Mouse (Mus musculus) liver, adult 2 months (tissue): ENCODE results near the gene Cir1. TPM values are rescaled to one million over a fixed set of nuclear protein-coding genes. Genes with fewer than 3 reads are reported as not detected.

Source experiments
- DNase-seq: peaks from one replicate; pipeline ENCODE4 v3.0.0-alpha.2; 2011; ENCODE audit warnings: low read depth, low spot score; ENCODE audit errors: extremely low read depth
- H3K27ac ChIP-seq: fragments of 200-500 bp; replicated peaks from 2 replicates; pipeline ENCODE4 v1.5.1; 2012; ENCODE audit warnings: low read depth, mild to moderate bottlenecking, control low read depth, inconsistent platforms, low read length; ENCODE audit not compliant: insufficient read depth
- H3K27me3 ChIP-seq: fragments of 200-500 bp; 2 replicates; pipeline ENCODE4 v1.6.1; 2012; ENCODE audit warnings: mild to moderate bottlenecking, moderate library complexity, low read length, inconsistent platforms; ENCODE audit not compliant: control insufficient read depth, insufficient read depth
- H3K36me3 ChIP-seq: fragments of 200-500 bp; 2 replicates; pipeline ENCODE4 v1.6.1; 2012; ENCODE audit warnings: low read length, inconsistent platforms; ENCODE audit not compliant: control insufficient read depth, insufficient read depth
- H3K4me1 ChIP-seq: fragments of 200-500 bp; 2 replicates; pipeline ENCODE4 v1.6.1; 2011; ENCODE audit warnings: low read length; ENCODE audit not compliant: control insufficient read depth, insufficient read depth
- H3K4me3 ChIP-seq: fragments of 200-500 bp; 2 replicates; pipeline ENCODE4 v1.5.1; 2011; ENCODE audit warnings: low read depth, mild to moderate bottlenecking, control low read depth, low read length, moderate library complexity; ENCODE audit not compliant: insufficient read depth
- H3K79me2 ChIP-seq: fragments of 200-500 bp; 2 replicates; pipeline ENCODE4 v1.6.1; 2012; ENCODE audit warnings: inconsistent platforms, mild to moderate bottlenecking, low read length, moderate library complexity; ENCODE audit not compliant: control insufficient read depth, insufficient read depth
- H3K9ac ChIP-seq: fragments of 200-500 bp; 2 replicates; pipeline ENCODE4 v1.6.1; 2012; ENCODE audit warnings: low read depth, mild to moderate bottlenecking, control low read depth, inconsistent platforms, low read length
- CTCF ChIP-seq: fragments of 200-500 bp; IDR thresholded peaks from 2 replicates; pipeline ENCODE4 v1.5.1; 2011; ENCODE audit warnings: low read depth, low read length, control low read depth
- POLR2A ChIP-seq: fragments of 200-500 bp; IDR thresholded peaks from 2 replicates; pipeline ENCODE4 v1.6.1; 2011; ENCODE audit warnings: low read length, control low read depth; ENCODE audit not compliant: insufficient read depth; ENCODE audit errors: extremely low read depth
- WGBS: fragments of 180-500 bp; shearing (Covaris S2); methylation state at CpG from one replicate; pipeline ENCODE4 v1.1.7; 2018; 5-methylcytosine and 5-hydroxymethylcytosine counted together
- polyA plus RNA-seq: library from polyadenylated mRNA; depleted of rRNA; stranded (reverse); fragments of >200 nt; gene quantifications from 2 replicates; pipeline ENCODE4 v1.2.3, GENCODE M21; 2012
- total RNA-seq: library from RNA; depleted of rRNA; stranded (reverse); fragments of >200 nt; gene quantifications from 2 replicates; pipeline ENCODE4 v1.2.3, GENCODE M21; 2014

Gene Cir1
- total and polyA plus RNA-seq, 2 experiments, result 2.0 to 11.9 TPM

- TF ChIP-seq CTCF (no peak), POLR2A (no peak)
- Histone ChIP-seq H3K36me3 (no peaks in the 10 kb centered on the region), H3K27ac (no peak overlapping the region), H3K27me3 (peaks cover 38% of the 10 kb centered on the region), H3K4me1 (peaks cover 7% of the 10 kb centered on the region; the same call in 1 of the 2 replicates), H3K79me2 (no peaks in the 10 kb centered on the region), H3K4me3 (no peak overlapping the region), H3K9ac (no peak overlapping the region)
- DNase-seq, result no peak
- WGBS, result 10% methylated on average over 4 of the region's 4 CpGs
These were observed 44.7 kb downstream of the Cir1 start for GRCm38 (mm10) chr2:73267818-73268217.

GRCm38 (mm10) chr2:73267231-73267630 is 45.3 kb downstream of the Cir1 start:
- Histone ChIP-seq H3K27me3 (peaks cover 36% of the 10 kb centered on the region), H3K4me1 (peaks cover 3% of the 10 kb centered on the region; the same call in 1 of the 2 replicates), H3K27ac (no peak overlapping the region), H3K4me3 (no peak overlapping the region), H3K9ac (no peak overlapping the region), H3K36me3 (no peaks in the 10 kb centered on the region), H3K79me2 (no peaks in the 10 kb centered on the region)
- no peak for DNase-seq
- TF ChIP-seq POLR2A (no peak), CTCF (no peak)
- WGBS, result 17% methylated on average over 3 of the region's 3 CpGs

GRCm38 (mm10) chr2:73266623-73267022 is 45.9 kb downstream of the Cir1 start:
- H3K79me2 ChIP-seq, result no peaks in the 10 kb centered on the region
- H3K27ac ChIP-seq, result no peak overlapping the region
- DNase-seq, result no peak
- peaks cover 34% of the 10 kb centered on the region for H3K27me3 ChIP-seq
- H3K36me3 ChIP-seq, result no peaks in the 10 kb centered on the region
- no peak for TF ChIP-seq CTCF
- TF ChIP-seq POLR2A, result no peak
- no peak overlapping the region for H3K4me3 ChIP-seq
- no peak overlapping the region for H3K9ac ChIP-seq
- H3K4me1 ChIP-seq, result no peaks in the 10 kb centered on the region
- WGBS, result 32% methylated on average over 1 of the region's 1 CpGs

GRCm38 (mm10) chr2:73266011-73266410 is 46.5 kb downstream of the Cir1 start:
- H3K36me3 ChIP-seq, result no peaks in the 10 kb centered on the region
- no peak overlapping the region for H3K4me3 ChIP-seq
- DNase-seq, result no peak
- H3K9ac ChIP-seq, result no peak overlapping the region
- 12% methylated on average over 5 of the region's 5 CpGs for WGBS
- no peaks in the 10 kb centered on the region for H3K79me2 ChIP-seq
- H3K4me1 ChIP-seq, result no peaks in the 10 kb centered on the region
- H3K27me3 ChIP-seq, result peaks cover 31% of the 10 kb centered on the region; the same call in 1 of the 2 replicates
- no peak overlapping the region for H3K27ac ChIP-seq
- TF ChIP-seq CTCF, result no peak
- TF ChIP-seq POLR2A, result no peak

DNA sequence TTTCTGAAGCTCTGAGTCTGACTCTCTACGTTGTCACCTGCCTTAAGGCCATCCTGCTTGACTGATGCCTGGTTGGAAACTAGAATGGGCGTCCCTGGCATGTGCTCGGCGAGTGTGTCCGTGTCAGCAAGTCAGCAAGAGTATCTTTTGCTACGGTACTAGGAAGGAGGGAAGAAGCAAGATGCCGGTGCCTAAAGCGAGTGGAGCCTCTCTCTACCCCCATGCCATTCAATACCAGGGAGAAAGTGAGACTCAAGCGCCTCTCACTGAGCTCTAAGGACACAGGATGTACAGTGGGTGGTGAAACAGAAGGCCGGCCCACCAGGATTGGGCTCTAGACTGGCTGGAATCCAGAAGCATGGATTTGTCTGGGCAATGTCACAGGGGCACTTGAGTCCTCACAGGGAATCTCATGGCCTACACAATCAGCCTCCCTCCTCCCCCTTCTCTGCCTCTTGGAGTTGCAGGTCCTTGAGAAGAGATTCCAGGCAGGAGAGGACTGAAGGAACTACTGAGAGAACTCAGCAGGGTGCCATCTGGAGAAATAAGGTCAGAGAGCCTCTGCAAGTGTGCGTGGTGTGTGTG is 47.8 kb downstream of the Cir1 start:
- Histone ChIP-seq H3K9ac (no peak overlapping the region), H3K36me3 (no peaks in the 10 kb centered on the region), H3K4me1 (no peaks in the 10 kb centered on the region), H3K4me3 (no peak overlapping the region), H3K79me2 (no peaks in the 10 kb centered on the region), H3K27me3 (peaks cover 24% of the 10 kb centered on the region; the same call in 1 of the 2 replicates), H3K27ac (no peak overlapping the region)
- 12% methylated on average over 11 of the region's 11 CpGs for WGBS
- TF ChIP-seq CTCF (no peak), POLR2A (no peak)
- DNase-seq, result no peak
